Mouse (Mus musculus) heart, adult 18-20 months (tissue): ENCODE measurements at regions not wholly inside any gene's neighbourhood (a gene's known extent, or its start where the extent isn't known, plus 50 kb on each side); places are given as distances from the start of the nearest gene placed in this dataset.

ENCODE experiments used
- DNase-seq, 2 experiments: peaks; one replicate each; pipeline ENCODE4 v3.0.0; 2021 to 2022; ENCODE audit warnings: mixed read lengths in 1 of 2

- peak; percentile 6 for DNase-seq
Observed at GRCm38 (mm10) chr12:8070788-8071187, 93.3 kb downstream of the Apob start.

- no peak for DNase-seq
Observed at GRCm38 (mm10) chr12:8071286-8071685, 93.8 kb downstream of the Apob start.

- DNase-seq = no peak
Observed at GRCm38 (mm10) chr12:8076010-8076540, 98.6 kb downstream of the Apob start.

GRCm38 (mm10) chr12:8077346-8077745 lies 99.9 kb downstream of the Apob start:
- DNase-seq = no peak

GRCm38 (mm10) chr12:8078046-8078445 lies 100.6 kb downstream of the Apob start:
- DNase-seq = no peak

- DNase-seq = no peak
Observed at GRCm38 (mm10) chr12:8082688-8083661, 105.5 kb downstream of the Apob start.

- DNase-seq = no peak
Observed at GRCm38 (mm10) chr12:8087958-8088357, 110.5 kb downstream of the Apob start.

- no peak for DNase-seq
Observed at GRCm38 (mm10) chr12:8089423-8090278, 112.2 kb downstream of the Apob start.

- DNase-seq = no peak
Observed at GRCm38 (mm10) chr12:8090279-8090626, 112.8 kb downstream of the Apob start.

GRCm38 (mm10) chr12:8093437-8093836 lies 114.5 kb upstream of the Ldah start:
- no peak for DNase-seq

GRCm38 (mm10) chr12:8095946-8096345 lies 112.0 kb upstream of the Ldah start:
- DNase-seq = no peak

- peak; percentile 5 to 39 for DNase-seq
Observed at GRCm38 (mm10) chr12:8098395-8098794, 109.5 kb upstream of the Ldah start.

GRCm38 (mm10) chr12:8099114-8099513 lies 108.8 kb upstream of the Ldah start:
- peak; percentile 32 to 59 for DNase-seq

- DNase-seq = peak; percentile 30 to 63
Observed at GRCm38 (mm10) chr12:8099821-8100220, 108.1 kb upstream of the Ldah start.

GRCm38 (mm10) chr12:8101837-8102236 lies 106.1 kb upstream of the Ldah start:
- no peak for DNase-seq

GRCm38 (mm10) chr12:8103259-8103658 lies 104.6 kb upstream of the Ldah start:
- DNase-seq = no peak

- no peak for DNase-seq
Observed at GRCm38 (mm10) chr12:8107137-8107536, 100.8 kb upstream of the Ldah start.

GRCm38 (mm10) chr12:8109203-8109770 lies 98.6 kb upstream of the Ldah start:
- DNase-seq = peak in 1 of 2 experiments; percentile 9

- no peak for DNase-seq
Observed at GRCm38 (mm10) chr12:8109876-8110275, 98.0 kb upstream of the Ldah start.

GRCm38 (mm10) chr12:8110297-8110696 lies 97.6 kb upstream of the Ldah start:
- peak in 1 of 2 experiments; percentile 19 for DNase-seq

- DNase-seq = no peak
Observed at GRCm38 (mm10) chr12:8111484-8111883, 96.4 kb upstream of the Ldah start.

- DNase-seq = no peak
Observed at GRCm38 (mm10) chr12:8155566-8155965, 52.3 kb upstream of the Ldah start.
